Mouse (Mus musculus): ENCODE data around the gene Fam173a. TPM values are rescaled to one million over a fixed set of nuclear protein-coding genes. Genes with fewer than 3 reads are reported as not detected.
A peak's percentile ranks its signal among the peaks of the same experiment; 100 is the strongest.

Gene Fam173a
- polyA plus RNA-seq, 1 experiment from 2014 or later = 103 TPM

GRCm38 (mm10) chr17:25835816-25836215 lies 43.1 kb upstream of the Fam173a start:
- H3K27me3 ChIP-seq (replicated peaks; ENCODE audit: control insufficient read depth, insufficient read depth, low read length) = no peaks in the 10 kb centered on the region
- peak overlapping the region; percentile 55; the same call in 1 of the 2 replicates for H3K4me3 ChIP-seq (ENCODE audit: low read length)
- H3K36me3 ChIP-seq (ENCODE audit: control insufficient read depth, insufficient read depth, low read length) = peaks cover 29% of the 10 kb centered on the region
- peaks cover 60% of the 10 kb centered on the region for H3K4me1 ChIP-seq (ENCODE audit: control insufficient read depth, insufficient read depth, low read depth, low read length)
- 92% methylated on average over 16 of the region's 16 CpGs for WGBS
- H3K9ac ChIP-seq (ENCODE audit: low read depth, low read length) = no peak overlapping the region; the same call in 1 of the 2 replicates
- peak overlapping the region; percentile 93 for H3K27ac ChIP-seq (ENCODE audit: low read depth, low read length)
- peak overlapping the region; percentile 85 for H3K4me2 ChIP-seq (ENCODE audit: low read length)
- H3K9me3 ChIP-seq (ENCODE audit: control insufficient read depth, low read length) = no peaks in the 10 kb centered on the region
- no peak for ATAC-seq

GRCm38 (mm10) chr17:25835301-25835700 lies 42.6 kb upstream of the Fam173a start:
- Histone ChIP-seq H3K9ac (ENCODE audit: low read depth, low read length) (peak overlapping the region; percentile 38), H3K4me3 (ENCODE audit: low read length) (no peak overlapping the region), H3K4me1 (ENCODE audit: control insufficient read depth, insufficient read depth, low read depth, low read length) (peaks cover 65% of the 10 kb centered on the region), H3K4me2 (ENCODE audit: low read length) (peak overlapping the region; percentile 5), H3K36me3 (ENCODE audit: control insufficient read depth, insufficient read depth, low read length) (peaks cover 29% of the 10 kb centered on the region), H3K27ac (ENCODE audit: low read depth, low read length) (no peak overlapping the region), H3K27me3 (replicated peaks; ENCODE audit: control insufficient read depth, insufficient read depth, low read length) (no peaks in the 10 kb centered on the region), H3K9me3 (ENCODE audit: control insufficient read depth, low read length) (no peaks in the 10 kb centered on the region)
- ATAC-seq = no peak
- WGBS = 97% methylated on average over 7 of the region's 7 CpGs

GRCm38 (mm10) chr17:25834595-25835222 lies 42.0 kb upstream of the Fam173a start:
- H3K9me3 ChIP-seq (ENCODE audit: control insufficient read depth, low read length) = no peaks in the 10 kb centered on the region
- WGBS = 84% methylated on average over 12 of the region's 12 CpGs
- peaks cover 27% of the 10 kb centered on the region for H3K36me3 ChIP-seq (ENCODE audit: control insufficient read depth, insufficient read depth, low read length)
- peak overlapping the region; percentile 74; the same call in 1 of the 2 replicates for H3K4me3 ChIP-seq (ENCODE audit: low read length)
- no peak for ATAC-seq
- H3K9ac ChIP-seq (ENCODE audit: low read depth, low read length) = peak overlapping the region; percentile 77
- peak overlapping the region; percentile 78 for H3K4me2 ChIP-seq (ENCODE audit: low read length)
- no peak overlapping the region; the same call in 1 of the 2 replicates for H3K27ac ChIP-seq (ENCODE audit: low read depth, low read length)
- peaks cover 70% of the 10 kb centered on the region for H3K4me1 ChIP-seq (ENCODE audit: control insufficient read depth, insufficient read depth, low read depth, low read length)
- no peaks in the 10 kb centered on the region for H3K27me3 ChIP-seq (replicated peaks; ENCODE audit: control insufficient read depth, insufficient read depth, low read length)

DNA sequence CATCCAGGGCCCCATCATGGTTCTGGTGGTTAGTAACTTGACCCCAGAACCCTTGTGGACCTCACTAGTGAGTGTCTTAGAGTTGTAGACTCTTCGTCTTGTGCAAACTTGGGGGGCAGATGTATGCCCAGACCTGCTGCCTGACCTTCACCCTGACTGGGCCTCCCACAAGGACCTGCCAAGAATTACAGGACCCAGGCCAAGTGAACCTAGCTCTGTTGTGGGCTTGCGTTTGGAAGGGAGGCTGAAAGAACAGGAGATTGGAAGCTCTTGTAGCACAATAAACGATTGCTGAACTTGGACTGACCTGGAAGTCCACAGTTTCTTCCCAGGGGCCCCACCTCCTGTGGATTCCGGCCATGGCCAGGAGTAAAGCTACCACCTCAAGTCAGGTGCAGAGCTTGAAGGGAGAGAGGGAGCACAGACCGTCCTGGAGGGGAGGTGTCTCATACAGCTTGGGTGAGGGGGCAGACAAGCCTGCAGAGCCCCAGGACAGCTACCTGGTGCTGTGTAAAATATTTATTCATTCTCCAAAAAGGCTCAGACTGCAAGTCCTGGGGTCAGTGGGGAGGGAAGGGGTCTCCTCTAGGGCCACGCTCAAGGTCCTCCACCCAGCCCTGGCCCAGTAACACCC lies 41.4 kb upstream of the Fam173a start:
- no peaks in the 10 kb centered on the region for H3K9me3 ChIP-seq (ENCODE audit: control insufficient read depth, low read length)
- H3K4me2 ChIP-seq (ENCODE audit: low read length) = peak overlapping the region; percentile 78
- H3K36me3 ChIP-seq (ENCODE audit: control insufficient read depth, insufficient read depth, low read length) = peaks cover 21% of the 10 kb centered on the region
- H3K4me3 ChIP-seq (ENCODE audit: low read length) = peak overlapping the region; percentile 74
- H3K27me3 ChIP-seq (replicated peaks; ENCODE audit: control insufficient read depth, insufficient read depth, low read length) = no peaks in the 10 kb centered on the region
- peak overlapping the region; percentile 98 for H3K27ac ChIP-seq (ENCODE audit: low read depth, low read length)
- peaks cover 74% of the 10 kb centered on the region for H3K4me1 ChIP-seq (ENCODE audit: control insufficient read depth, insufficient read depth, low read depth, low read length)
- H3K9ac ChIP-seq (ENCODE audit: low read depth, low read length) = peak overlapping the region; percentile 77
- 49% methylated on average over 6 of the region's 6 CpGs for WGBS
- ATAC-seq = no peak

- WGBS = under 1% methylated on average over 24 of the region's 24 CpGs
- H3K9me3 ChIP-seq (ENCODE audit: control insufficient read depth, low read length) = no peaks in the 10 kb centered on the region
Measured at GRCm38 (mm10) chr17:25833291-25833663, 40.6 kb upstream of the Fam173a start, which contains the start of gene Stub1. Stub1 (minus strand) TSS chr17:25833404.

GRCm38 (mm10) chr17:25832436-25833290 lies 40.0 kb upstream of the Fam173a start:
- Histone ChIP-seq H3K27me3 (replicated peaks; ENCODE audit: control insufficient read depth, insufficient read depth, low read length) (no peaks in the 10 kb centered on the region), H3K27ac (ENCODE audit: low read depth, low read length) (peak overlapping the region; percentile 98), H3K9me3 (ENCODE audit: control insufficient read depth, low read length) (no peaks in the 10 kb centered on the region), H3K36me3 (ENCODE audit: control insufficient read depth, insufficient read depth, low read length) (peaks cover 18% of the 10 kb centered on the region), H3K4me2 (ENCODE audit: low read length) (peak overlapping the region; percentile 78), H3K4me1 (ENCODE audit: control insufficient read depth, insufficient read depth, low read depth, low read length) (peaks cover 75% of the 10 kb centered on the region), H3K9ac (ENCODE audit: low read depth, low read length) (peak overlapping the region; percentile 77), H3K4me3 (ENCODE audit: low read length) (peak overlapping the region; percentile 74)
- under 1% methylated on average over 75 of the region's 77 CpGs for WGBS
- peak; percentile 90 for ATAC-seq

More at GRCm38 (mm10) chr17:25833291-25833663, 40.6 kb upstream of the Fam173a start, which contains the start of gene Stub1:
- H3K36me3 ChIP-seq (ENCODE audit: control insufficient read depth, insufficient read depth, low read length) = peaks cover 18% of the 10 kb centered on the region
- H3K27me3 ChIP-seq (replicated peaks; ENCODE audit: control insufficient read depth, insufficient read depth, low read length) = no peaks in the 10 kb centered on the region
- H3K9ac ChIP-seq (ENCODE audit: low read depth, low read length) = peak within 1 kb of the TSS; percentile 77
- H3K27ac ChIP-seq (ENCODE audit: low read depth, low read length) = peak within 1 kb of the TSS; percentile 98
- peak within 1 kb of the TSS; percentile 74 for H3K4me3 ChIP-seq (ENCODE audit: low read length)
- peak; percentile 63 for ATAC-seq
- peak within 1 kb of the TSS; percentile 78 for H3K4me2 ChIP-seq (ENCODE audit: low read length)
- H3K4me1 ChIP-seq (ENCODE audit: control insufficient read depth, insufficient read depth, low read depth, low read length) = peaks cover 77% of the 10 kb centered on the region

- no peaks in the 10 kb centered on the region for H3K27me3 ChIP-seq (replicated peaks; ENCODE audit: control insufficient read depth, insufficient read depth, low read length)
- WGBS = 55% methylated on average over 21 of the region's 21 CpGs
- H3K36me3 ChIP-seq (ENCODE audit: control insufficient read depth, insufficient read depth, low read length) = peaks cover 22% of the 10 kb centered on the region
- ATAC-seq = no peak
- peaks cover 71% of the 10 kb centered on the region for H3K4me1 ChIP-seq (ENCODE audit: control insufficient read depth, insufficient read depth, low read depth, low read length)
- peak overlapping the region; percentile 98 for H3K27ac ChIP-seq (ENCODE audit: low read depth, low read length)
- H3K9ac ChIP-seq (ENCODE audit: low read depth, low read length) = peak overlapping the region; percentile 76
- H3K9me3 ChIP-seq (ENCODE audit: control insufficient read depth, low read length) = no peaks in the 10 kb centered on the region
- peak overlapping the region; percentile 74 for H3K4me3 ChIP-seq (ENCODE audit: low read length)
- H3K4me2 ChIP-seq (ENCODE audit: low read length) = peak overlapping the region; percentile 78
Measured at GRCm38 (mm10) chr17:25831451-25832281, 39.0 kb upstream of the Fam173a start.

DNA sequence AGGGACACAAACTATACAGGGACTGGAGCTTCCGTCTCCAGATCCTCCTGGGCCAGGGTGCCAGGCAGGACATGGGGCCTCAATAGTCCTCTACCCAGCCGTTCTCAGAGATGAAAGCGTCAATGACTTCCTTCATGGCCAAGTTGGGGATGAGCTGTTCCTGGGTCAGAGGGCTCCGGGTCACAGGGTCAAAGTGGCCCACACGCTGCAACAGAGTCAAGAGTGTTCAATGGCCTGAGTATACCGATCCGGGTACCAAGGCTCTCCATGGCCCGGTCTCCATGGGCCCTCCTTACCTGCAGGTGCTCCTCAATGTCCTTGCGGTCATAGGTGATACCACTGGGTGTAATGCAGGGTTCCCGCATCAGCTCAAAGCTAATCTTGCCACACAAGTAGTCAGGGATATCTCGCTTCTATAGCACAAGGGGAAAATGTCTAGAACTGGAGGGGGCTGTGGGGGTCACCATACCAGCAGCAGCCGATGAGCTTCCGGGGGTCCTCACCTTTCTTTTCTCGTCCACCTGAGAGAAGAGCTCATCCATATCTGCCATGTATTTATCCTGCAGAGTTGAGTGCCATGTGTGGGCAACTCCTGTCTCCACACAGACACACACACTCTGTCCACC lies 38.2 kb upstream of the Fam173a start:
- Histone ChIP-seq H3K27ac (ENCODE audit: low read depth, low read length) (no peak overlapping the region), H3K27me3 (replicated peaks; ENCODE audit: control insufficient read depth, insufficient read depth, low read length) (no peaks in the 10 kb centered on the region), H3K4me3 (ENCODE audit: low read length) (peak overlapping the region; percentile 74; the same call in 1 of the 2 replicates), H3K4me1 (ENCODE audit: control insufficient read depth, insufficient read depth, low read depth, low read length) (peaks cover 67% of the 10 kb centered on the region), H3K9ac (ENCODE audit: low read depth, low read length) (no peak overlapping the region), H3K4me2 (ENCODE audit: low read length) (peak overlapping the region; percentile 78), H3K36me3 (ENCODE audit: control insufficient read depth, insufficient read depth, low read length) (peaks cover 24% of the 10 kb centered on the region), H3K9me3 (ENCODE audit: control insufficient read depth, low read length) (no peaks in the 10 kb centered on the region)
- ATAC-seq = no peak
- 85% methylated on average over 14 of the region's 14 CpGs for WGBS

Data from hindbrain, embryonic 16.5 days (tissue).